Mouse (Mus musculus): ENCODE measurements around the gene Adam12. TPM values are rescaled to one million over a fixed set of nuclear protein-coding genes. Genes with fewer than 3 reads are reported as not detected.

The Adam12 gene
- polyA plus RNA-seq, 2 experiments: 17.0 to 18.1 TPM

DNA sequence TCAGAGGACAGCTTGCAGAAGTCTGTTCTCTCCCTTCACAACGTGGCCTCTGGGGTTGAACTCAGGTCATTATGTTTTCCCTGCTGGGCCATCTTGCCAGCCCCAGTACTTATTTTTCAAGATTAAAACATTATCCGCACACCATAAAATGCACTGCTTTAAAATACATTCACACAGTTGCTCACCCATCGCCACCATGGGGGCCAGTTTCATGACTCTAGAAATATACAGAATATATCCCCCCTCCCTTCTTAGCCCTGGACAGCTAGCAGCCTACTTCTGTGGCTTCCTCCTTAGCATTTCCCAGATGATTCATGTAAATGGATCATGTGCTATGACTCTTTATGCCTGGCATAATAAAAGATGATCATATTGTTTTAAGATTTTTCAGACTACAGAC, 355.8 kb downstream of the Adam12 start:
- Histone ChIP-seq H3K27ac (replicated peaks; ENCODE audit: low read depth, low read length) (no peak overlapping the region), H3K9me3 (ENCODE audit: control insufficient read depth, low read length) (no peaks in the 10 kb centered on the region), H3K4me2 (replicated peaks; ENCODE audit: low read depth, low read length, severe bottlenecking) (no peak overlapping the region), H3K4me3 (replicated peaks; ENCODE audit: low read length) (no peak overlapping the region), H3K4me1 (ENCODE audit: control insufficient read depth, insufficient read depth, low read length) (peaks cover 4% of the 10 kb centered on the region; the same call in 1 of the 2 replicates), H3K9ac (ENCODE audit: low read depth, low read length, severe bottlenecking) (no peak overlapping the region), H3K27me3 (ENCODE audit: control insufficient read depth, insufficient read depth, low read length) (no peaks in the 10 kb centered on the region), H3K36me3 (ENCODE audit: control insufficient read depth, insufficient read depth, low read length) (no peaks in the 10 kb centered on the region)
- no peak for TF ChIP-seq POLR2A (IDR thresholded peaks at IDR 0.05; ENCODE audit: borderline replicate concordance, extremely low read depth, insufficient read depth, insufficient read length)
- 57% methylated on average over 3 of the region's 3 CpGs for WGBS
- no peak for DNase-seq (ENCODE audit: low spot score)
- no peak for ATAC-seq (ENCODE audit: low FRiP score, low read depth)

DNA sequence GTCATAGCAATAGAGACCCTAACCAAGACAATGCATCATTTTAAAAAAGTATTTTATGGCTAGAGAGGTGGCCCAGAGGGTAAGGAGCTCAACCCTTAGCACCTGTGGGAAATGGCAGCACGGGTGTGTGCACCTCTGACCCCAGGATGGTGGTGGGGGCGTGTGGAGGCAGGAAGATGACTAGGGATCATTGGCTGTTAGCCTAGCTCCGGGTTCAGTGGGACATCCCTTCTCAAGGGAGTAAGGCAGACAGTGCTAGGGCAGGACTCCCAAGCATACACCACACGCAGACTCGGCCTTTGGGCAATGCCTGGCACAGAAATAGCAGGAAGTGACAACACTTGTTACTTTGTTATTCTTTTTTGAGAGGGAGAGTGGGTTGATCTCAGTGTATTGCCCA, 359.2 kb downstream of the Adam12 start:
- Histone ChIP-seq H3K36me3 (ENCODE audit: control insufficient read depth, insufficient read depth, low read length) (no peaks in the 10 kb centered on the region), H3K27me3 (ENCODE audit: control insufficient read depth, insufficient read depth, low read length) (no peaks in the 10 kb centered on the region), H3K4me1 (ENCODE audit: control insufficient read depth, insufficient read depth, low read length) (no peaks in the 10 kb centered on the region), H3K9me3 (ENCODE audit: control insufficient read depth, low read length) (no peaks in the 10 kb centered on the region), H3K4me3 (replicated peaks; ENCODE audit: low read length) (no peak overlapping the region), H3K9ac (ENCODE audit: low read depth, low read length, severe bottlenecking) (no peak overlapping the region), H3K27ac (replicated peaks; ENCODE audit: low read depth, low read length) (no peak overlapping the region), H3K4me2 (replicated peaks; ENCODE audit: low read depth, low read length, severe bottlenecking) (no peak overlapping the region)
- DNase-seq (ENCODE audit: low spot score): no peak
- TF ChIP-seq POLR2A (IDR thresholded peaks at IDR 0.05; ENCODE audit: borderline replicate concordance, extremely low read depth, insufficient read depth, insufficient read length): no peak
- no peak for ATAC-seq (ENCODE audit: low FRiP score, low read depth)
- WGBS: 82% methylated on average over 5 of the region's 5 CpGs

DNA sequence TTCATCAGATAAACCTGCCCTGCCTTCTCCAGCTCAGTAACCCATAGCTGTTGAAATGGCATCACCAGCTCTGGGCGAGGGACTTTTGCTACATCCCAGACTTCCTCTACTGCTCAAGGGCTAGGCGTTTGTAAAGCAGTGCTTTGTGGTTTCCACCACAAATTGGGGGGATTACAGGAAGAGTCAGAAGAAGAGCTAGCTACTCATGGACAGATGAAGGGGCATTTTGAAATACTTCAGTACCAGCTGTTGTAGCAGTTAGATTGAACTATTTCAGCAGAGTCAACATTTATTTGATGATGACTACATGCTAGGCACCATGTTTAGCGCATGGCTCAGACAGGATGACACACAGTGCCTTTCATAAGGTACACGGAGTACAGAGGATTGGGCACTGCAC, 361.7 kb downstream of the Adam12 start:
- H3K36me3 ChIP-seq (ENCODE audit: control insufficient read depth, insufficient read depth, low read length): no peaks in the 10 kb centered on the region
- H3K27ac ChIP-seq (replicated peaks; ENCODE audit: low read depth, low read length): no peak overlapping the region
- WGBS: 87% methylated on average over 4 of the region's 4 CpGs
- H3K4me3 ChIP-seq (replicated peaks; ENCODE audit: low read length): no peak overlapping the region
- H3K4me2 ChIP-seq (replicated peaks; ENCODE audit: low read depth, low read length, severe bottlenecking): no peak overlapping the region
- H3K9me3 ChIP-seq (ENCODE audit: control insufficient read depth, low read length): no peaks in the 10 kb centered on the region
- no peaks in the 10 kb centered on the region for H3K4me1 ChIP-seq (ENCODE audit: control insufficient read depth, insufficient read depth, low read length)
- H3K9ac ChIP-seq (ENCODE audit: low read depth, low read length, severe bottlenecking): no peak overlapping the region
- no peak for DNase-seq (ENCODE audit: low spot score)
- TF ChIP-seq POLR2A (IDR thresholded peaks at IDR 0.05; ENCODE audit: borderline replicate concordance, extremely low read depth, insufficient read depth, insufficient read length): no peak
- ATAC-seq (ENCODE audit: low FRiP score, low read depth): no peak
- no peaks in the 10 kb centered on the region for H3K27me3 ChIP-seq (ENCODE audit: control insufficient read depth, insufficient read depth, low read length)

DNA sequence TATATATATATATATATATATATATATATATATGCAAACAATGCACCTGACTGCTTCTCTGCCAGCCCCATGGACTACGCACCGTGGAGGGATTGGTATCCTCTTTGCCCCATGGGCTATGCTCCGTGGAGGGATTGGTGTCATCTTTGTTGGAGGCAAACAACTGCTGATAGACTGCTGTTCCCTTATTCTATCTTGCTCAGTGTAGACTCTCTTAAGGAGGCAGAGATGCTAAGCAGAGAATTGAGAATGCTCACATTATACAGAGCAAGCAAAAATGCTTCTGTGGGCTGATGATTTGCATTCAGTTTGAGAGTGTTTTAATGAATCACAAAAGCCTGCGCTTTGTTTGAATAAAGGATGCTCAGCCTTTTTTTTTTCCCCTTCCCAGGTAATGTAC, 368.3 kb downstream of the Adam12 start:
- ATAC-seq (ENCODE audit: low FRiP score, low read depth) (no peak), DNase-seq (ENCODE audit: low spot score) (no peak)
- Histone ChIP-seq H3K36me3 (ENCODE audit: control insufficient read depth, insufficient read depth, low read length) (no peaks in the 10 kb centered on the region), H3K4me3 (replicated peaks; ENCODE audit: low read length) (no peak overlapping the region), H3K4me1 (ENCODE audit: control insufficient read depth, insufficient read depth, low read length) (no peaks in the 10 kb centered on the region), H3K27me3 (ENCODE audit: control insufficient read depth, insufficient read depth, low read length) (no peaks in the 10 kb centered on the region), H3K27ac (replicated peaks; ENCODE audit: low read depth, low read length) (no peak overlapping the region), H3K4me2 (replicated peaks; ENCODE audit: low read depth, low read length, severe bottlenecking) (no peak overlapping the region), H3K9me3 (ENCODE audit: control insufficient read depth, low read length) (no peaks in the 10 kb centered on the region), H3K9ac (ENCODE audit: low read depth, low read length, severe bottlenecking) (no peak overlapping the region)
- WGBS: 84% methylated on average over 4 of the region's 4 CpGs
- no peak for TF ChIP-seq POLR2A (IDR thresholded peaks at IDR 0.05; ENCODE audit: borderline replicate concordance, extremely low read depth, insufficient read depth, insufficient read length)

DNA sequence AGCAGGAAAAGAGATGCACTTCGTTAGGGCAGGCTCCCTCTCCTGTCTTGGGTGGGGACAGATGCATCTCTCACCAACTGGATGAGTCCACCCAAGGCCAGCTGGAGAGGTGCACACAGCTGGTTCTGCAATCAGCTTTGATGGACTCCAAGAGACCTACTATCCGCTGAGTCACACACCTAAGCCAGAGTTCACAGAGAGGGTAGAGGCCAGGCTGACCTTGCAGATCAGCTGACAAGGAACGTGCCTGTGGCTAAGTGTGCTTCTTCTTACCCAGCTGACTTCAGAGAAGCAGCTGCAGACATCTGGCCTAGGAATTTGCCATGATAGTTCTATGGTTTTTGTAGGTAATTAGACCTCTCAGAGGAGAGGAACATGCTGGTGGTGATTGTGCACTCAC, 368.8 kb downstream of the Adam12 start:
- no peak for TF ChIP-seq POLR2A (IDR thresholded peaks at IDR 0.05; ENCODE audit: borderline replicate concordance, extremely low read depth, insufficient read depth, insufficient read length)
- H3K4me3 ChIP-seq (replicated peaks; ENCODE audit: low read length): no peak overlapping the region

DNA sequence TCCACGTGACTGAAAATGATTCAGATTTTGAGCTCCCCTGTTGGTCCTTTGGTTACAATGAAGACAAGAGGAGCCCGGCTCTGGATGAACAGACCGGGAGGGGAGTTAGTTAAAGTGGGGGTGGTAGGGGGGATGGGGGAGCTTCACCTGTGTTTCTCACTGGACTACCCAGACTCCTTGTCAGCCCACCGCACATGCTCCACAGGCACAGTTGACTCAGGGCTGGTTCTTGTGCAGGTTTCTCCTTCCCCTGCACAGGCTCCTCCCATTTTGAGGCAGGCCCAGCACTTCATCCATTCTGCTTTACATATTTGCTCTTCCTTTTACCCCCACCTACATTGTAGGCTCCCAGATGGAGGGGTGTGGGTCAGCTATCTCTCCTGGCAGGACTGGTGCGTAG, 369.2 kb downstream of the Adam12 start:
- H3K4me2 ChIP-seq (replicated peaks; ENCODE audit: low read depth, low read length, severe bottlenecking): no peak overlapping the region
- DNase-seq (ENCODE audit: low spot score) (no peak), ATAC-seq (ENCODE audit: low FRiP score, low read depth) (no peak)
- H3K27me3 ChIP-seq (ENCODE audit: control insufficient read depth, insufficient read depth, low read length): no peaks in the 10 kb centered on the region
- no peak for TF ChIP-seq POLR2A (IDR thresholded peaks at IDR 0.05; ENCODE audit: borderline replicate concordance, extremely low read depth, insufficient read depth, insufficient read length)
- WGBS: 89% methylated on average over 5 of the region's 5 CpGs
- no peaks in the 10 kb centered on the region for H3K36me3 ChIP-seq (ENCODE audit: control insufficient read depth, insufficient read depth, low read length)
- no peak overlapping the region for H3K9ac ChIP-seq (ENCODE audit: low read depth, low read length, severe bottlenecking)
- no peak overlapping the region for H3K4me3 ChIP-seq (replicated peaks; ENCODE audit: low read length)
- H3K9me3 ChIP-seq (ENCODE audit: control insufficient read depth, low read length): no peaks in the 10 kb centered on the region
- no peak overlapping the region for H3K27ac ChIP-seq (replicated peaks; ENCODE audit: low read depth, low read length)
- no peaks in the 10 kb centered on the region for H3K4me1 ChIP-seq (ENCODE audit: control insufficient read depth, insufficient read depth, low read length)

More for the DNA sequence above, 368.8 kb downstream of the Adam12 start:
- no peaks in the 10 kb centered on the region for H3K9me3 ChIP-seq (ENCODE audit: control insufficient read depth, low read length)
- no peak overlapping the region for H3K4me2 ChIP-seq (replicated peaks; ENCODE audit: low read depth, low read length, severe bottlenecking)
- no peak overlapping the region for H3K27ac ChIP-seq (replicated peaks; ENCODE audit: low read depth, low read length)
- DNase-seq (ENCODE audit: low spot score): no peak
- ATAC-seq (ENCODE audit: low FRiP score, low read depth): peak; percentile 44; the same call in 1 of the 2 replicates
- no peak overlapping the region for H3K9ac ChIP-seq (ENCODE audit: low read depth, low read length, severe bottlenecking)
- no peaks in the 10 kb centered on the region for H3K4me1 ChIP-seq (ENCODE audit: control insufficient read depth, insufficient read depth, low read length)
- H3K36me3 ChIP-seq (ENCODE audit: control insufficient read depth, insufficient read depth, low read length): no peaks in the 10 kb centered on the region
- no peaks in the 10 kb centered on the region for H3K27me3 ChIP-seq (ENCODE audit: control insufficient read depth, insufficient read depth, low read length)
- WGBS: 67% methylated on average over 3 of the region's 3 CpGs

Data from limb, embryonic 14.5 days (tissue).